Mouse (Mus musculus) right cerebral cortex, postnatal 10 days (tissue): ENCODE results near the gene Ssc5d.
"Not testable (repeated sequence)": the region's sequence is repeated elsewhere in the genome, so short reads cannot be mapped to it uniquely, and the experiment has no call there.

Experiments used
- DNase-seq, 2 experiments: peaks; one replicate each; pipeline ENCODE4 v3.0.0; 2021; ENCODE audit warnings: low spot score in 2 of 2

Ssc5d gene

DNA sequence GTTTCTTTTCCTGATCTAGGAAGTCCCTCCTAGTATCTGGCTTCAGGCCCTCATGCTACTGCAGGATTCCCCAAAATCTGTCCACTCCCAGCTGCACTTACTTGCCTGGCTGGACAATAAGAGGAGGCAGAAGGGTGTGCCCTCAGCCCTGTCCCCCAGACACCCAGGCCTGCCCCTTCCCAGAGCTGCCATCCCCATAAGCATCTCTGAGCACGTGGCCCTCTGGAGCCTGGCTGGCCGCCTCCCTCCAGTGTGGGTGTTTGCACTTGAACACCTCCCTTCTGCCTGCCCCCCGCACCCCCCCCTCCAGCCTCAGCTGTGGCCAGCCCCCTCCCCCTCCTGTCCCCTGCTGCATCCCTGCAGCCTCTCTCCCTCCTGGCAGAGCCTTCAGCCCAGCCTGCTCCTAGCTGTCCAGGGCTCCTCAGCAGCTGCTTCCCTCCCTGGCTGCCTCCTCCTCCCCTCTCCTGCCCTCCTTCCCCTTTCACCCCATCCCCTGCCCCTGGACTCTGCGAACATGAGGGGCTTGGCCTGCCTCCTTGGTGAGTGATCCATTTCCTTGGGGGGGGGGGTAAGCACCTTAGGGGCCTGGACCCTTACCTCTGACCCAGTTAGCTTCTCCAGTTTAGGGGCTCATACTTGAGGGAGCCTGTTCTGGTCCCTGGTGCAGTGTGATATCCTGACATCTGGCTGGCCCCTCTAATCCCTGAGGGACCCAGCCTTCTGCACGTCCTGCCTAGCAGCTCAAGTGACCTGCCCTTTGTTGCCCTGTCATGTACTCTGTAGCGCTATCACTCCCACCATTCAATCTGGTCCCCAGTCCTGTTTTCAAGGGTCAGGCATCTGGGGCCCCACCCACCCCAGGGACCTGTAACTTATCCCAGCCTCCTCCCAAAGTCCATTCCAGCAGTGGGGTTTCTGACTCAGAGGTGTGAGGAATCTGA is at the start of gene Ssc5d:
TSS of gene Ssc5d (plus strand) at position 345 of the 941 bp plus-strand sequence.
- DNase-seq, result peak; percentile 49 to 56

GRCm38 (mm10) chr7:4876753-4877221 is 48.8 kb upstream of the Ssc5d start, which contains the start of gene Isoc2a:
TSS of gene Isoc2a (plus strand) at chr7:4877153.
- peak; percentile 93 for DNase-seq

DNA sequence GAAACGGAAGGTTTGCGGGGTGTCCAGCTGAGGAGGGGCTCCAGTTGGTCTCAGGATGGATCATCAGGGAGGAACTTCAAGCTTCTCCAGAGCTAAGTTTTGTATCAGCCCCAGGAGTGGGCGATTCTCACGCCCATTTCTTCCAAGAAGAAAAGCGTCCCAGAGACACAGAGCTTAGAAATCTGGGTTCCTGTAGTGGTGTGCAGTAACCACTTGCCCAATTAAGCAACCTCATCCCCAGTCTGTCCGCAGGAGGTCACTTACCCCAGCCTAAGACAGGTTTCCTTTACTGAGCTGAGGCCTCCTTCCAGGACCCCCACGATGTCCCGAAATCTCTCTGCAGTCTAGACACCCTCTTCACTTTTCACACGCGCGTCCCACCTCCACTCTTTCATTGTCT is 48.4 kb upstream of the Ssc5d start:
- DNase-seq, result no peak

DNA sequence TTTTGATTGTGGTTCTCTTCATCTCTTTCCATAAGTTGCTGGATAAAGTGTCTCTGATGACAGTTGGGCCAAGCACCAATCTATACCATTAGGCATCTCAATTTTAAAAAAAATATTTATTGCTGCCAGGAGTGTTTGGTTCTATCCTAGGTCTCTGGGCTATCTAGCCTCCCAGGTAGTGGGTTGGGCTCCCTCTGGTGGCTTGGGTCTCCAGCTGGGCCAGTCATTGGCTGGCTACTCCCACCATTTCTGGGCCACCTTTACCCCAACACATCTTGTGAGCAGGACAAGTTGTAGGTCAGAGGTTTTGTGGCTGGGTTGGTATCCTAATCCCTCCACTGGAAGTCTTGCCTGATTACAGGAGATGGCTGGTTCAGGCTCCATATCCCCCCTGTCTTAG is 47.4 kb upstream of the Ssc5d start:
- DNase-seq, result no peak

- DNase-seq, result not testable (repeated sequence)
These were observed 46.5 kb upstream of the Ssc5d start for GRCm38 (mm10) chr7:4879036-4879435.

- DNase-seq, result no peak
These were observed 38.9 kb upstream of the Ssc5d start for GRCm38 (mm10) chr7:4886680-4887079.

GRCm38 (mm10) chr7:4895186-4895585 is 30.4 kb upstream of the Ssc5d start:
- no peak for DNase-seq

DNA sequence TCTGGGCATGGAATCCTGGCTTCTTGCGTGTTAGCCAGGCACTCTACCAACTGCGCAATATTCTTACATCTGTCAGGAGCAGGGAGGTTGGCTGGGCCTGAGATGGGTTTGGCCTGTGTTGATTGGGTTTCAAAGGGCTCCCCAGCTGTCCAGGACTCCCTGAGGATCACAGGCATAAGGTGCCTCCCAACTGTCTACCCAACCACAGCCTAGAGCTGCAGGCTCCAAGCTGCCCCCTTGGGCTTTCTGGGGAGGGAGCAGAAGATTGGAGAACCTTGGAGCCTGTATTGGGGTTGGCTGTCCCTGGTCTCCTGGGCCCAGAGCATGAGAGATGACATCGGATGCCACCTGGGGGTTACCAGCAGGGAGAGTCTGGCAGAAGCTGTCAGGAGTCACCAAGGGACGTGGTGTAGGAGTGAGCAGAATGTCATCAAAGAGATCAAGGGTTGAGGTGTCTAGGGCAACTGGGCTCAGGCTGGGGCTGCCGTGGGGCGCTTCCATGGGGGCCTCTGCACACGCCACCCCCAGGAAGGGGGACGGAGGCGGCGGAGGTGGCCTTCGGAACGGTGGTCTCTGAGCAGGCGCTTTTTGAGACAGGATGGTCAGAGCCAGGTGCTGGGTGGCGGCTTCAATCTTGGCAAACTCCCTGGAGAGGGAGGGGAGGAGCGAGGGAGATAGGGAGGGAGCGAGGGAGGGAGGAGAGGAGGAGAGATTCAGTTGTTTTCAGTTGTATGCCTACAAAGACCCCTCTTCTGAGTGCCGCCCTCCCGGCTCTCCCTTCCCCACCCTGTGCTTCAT is 26.5 kb upstream of the Ssc5d start:
- peak in 1 of 2 experiments; percentile 33 for DNase-seq

DNA sequence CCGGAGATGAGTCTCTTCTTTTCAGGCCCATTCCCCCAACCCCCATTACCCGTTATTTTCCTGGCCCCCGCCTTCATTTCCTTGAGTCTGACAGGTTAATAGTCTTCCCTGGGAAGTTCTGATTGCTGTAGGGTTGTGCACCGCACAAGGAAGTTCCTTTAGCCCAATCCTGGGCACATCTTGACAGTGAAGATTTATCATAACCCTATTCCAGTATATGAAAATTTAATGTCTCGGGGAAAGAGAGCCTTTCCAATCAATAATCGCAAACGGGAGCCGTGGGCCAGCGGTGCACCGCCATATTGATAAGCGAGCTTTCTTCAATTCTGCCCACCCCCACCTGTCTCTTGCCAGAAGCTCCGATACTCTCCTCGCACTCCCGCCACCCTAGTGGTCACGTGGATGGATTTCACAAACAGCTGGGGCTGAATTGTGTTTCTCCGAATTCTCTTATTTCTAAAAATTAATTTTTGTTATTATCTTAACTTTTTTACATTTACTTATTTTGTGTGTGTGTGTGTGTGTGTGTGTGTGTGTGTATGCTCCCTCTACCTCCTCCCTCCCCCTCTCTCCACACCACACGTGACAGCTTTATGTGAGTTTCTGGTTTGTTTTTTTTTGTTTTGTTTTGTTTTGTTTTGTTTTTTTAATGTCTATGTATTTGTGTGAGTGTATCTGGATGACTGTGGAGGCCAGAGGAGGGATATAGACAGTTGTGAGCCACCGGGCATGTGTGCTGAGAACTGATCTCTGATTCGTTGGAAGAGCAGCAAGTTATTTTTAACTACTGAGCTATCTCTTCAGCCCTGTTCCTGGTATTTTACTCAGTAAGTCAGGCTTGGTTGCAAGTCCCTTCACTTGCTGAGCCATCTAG is 25.7 kb upstream of the Ssc5d start:
- DNase-seq, result peak in 1 of 2 experiments; percentile 48

- peak in 1 of 2 experiments; percentile 17 for DNase-seq
These were observed 25.1 kb upstream of the Ssc5d start for GRCm38 (mm10) chr7:4900523-4900851.

GRCm38 (mm10) chr7:4901171-4901570 is 24.4 kb upstream of the Ssc5d start:
- DNase-seq, result peak in 1 of 2 experiments; percentile 48

GRCm38 (mm10) chr7:4902404-4902803 is 23.2 kb upstream of the Ssc5d start:
- peak in 1 of 2 experiments; percentile 9 for DNase-seq

GRCm38 (mm10) chr7:4906466-4906950 is 19.1 kb upstream of the Ssc5d start, which contains the start of gene Gm36210:
TSS of gene Gm36210 (minus strand) at chr7:4906516.
- DNase-seq, result no peak

DNA sequence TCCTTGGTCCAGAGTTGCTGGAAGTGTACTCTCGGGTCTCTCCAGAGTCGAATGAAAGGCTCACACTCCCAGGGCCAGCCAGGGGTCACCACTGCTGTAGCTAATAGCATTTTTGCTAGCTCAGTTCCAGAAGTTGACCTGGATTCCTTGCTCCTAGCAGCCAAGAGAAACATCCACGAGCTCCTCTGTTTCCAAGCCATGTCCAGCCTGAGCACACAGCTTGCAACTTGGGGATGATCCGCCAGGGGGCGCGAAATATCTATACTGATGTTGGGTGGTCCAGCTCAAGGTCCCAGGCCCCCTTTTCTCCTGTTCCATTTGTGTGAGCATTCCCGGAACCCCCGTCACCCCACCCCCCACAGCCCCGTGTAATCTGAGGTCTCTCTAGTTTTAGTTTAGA is 14.0 kb upstream of the Ssc5d start:
- peak; percentile 61 to 75 for DNase-seq

GRCm38 (mm10) chr7:4912248-4912647 is 13.3 kb upstream of the Ssc5d start:
- DNase-seq, result no peak

DNA sequence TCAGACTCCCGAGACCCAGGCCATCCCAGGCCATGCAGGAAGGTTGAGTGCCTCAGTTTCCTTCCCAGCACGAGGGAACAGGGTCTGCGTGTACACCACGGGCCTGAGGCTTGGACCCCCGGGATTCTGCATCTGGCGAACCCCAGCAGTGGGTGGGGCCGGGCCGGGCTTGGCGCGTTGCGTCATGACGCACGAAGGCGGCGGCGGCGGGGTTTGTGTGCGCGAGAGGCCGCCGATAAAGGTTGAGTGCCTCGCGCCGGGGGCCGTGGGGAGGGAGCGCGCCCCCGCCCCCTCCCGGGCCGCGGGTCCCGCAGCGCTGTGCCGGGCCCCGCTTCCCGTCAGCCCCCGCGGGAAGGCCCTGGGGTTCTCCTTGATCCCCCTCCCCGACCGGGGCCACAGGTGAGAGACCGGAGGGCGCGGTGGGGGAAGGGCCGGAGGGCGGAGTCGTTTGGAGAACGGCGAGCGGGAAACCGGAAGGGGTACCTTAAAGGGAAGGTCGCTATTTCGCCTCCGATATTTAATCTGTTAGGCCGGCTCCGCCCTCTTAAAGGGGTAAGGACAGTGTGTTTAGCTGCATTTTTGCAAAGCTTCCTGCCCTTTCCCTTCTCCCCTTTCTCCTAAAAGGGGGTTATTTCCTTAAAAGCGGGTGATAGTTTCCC is 10.4 kb upstream of the Ssc5d start, which contains the start of gene Zfp628:
TSS of gene Zfp628 (plus strand) at position 211 of the 659 bp plus-strand sequence.
- DNase-seq, result peak; percentile 95 to 96

DNA sequence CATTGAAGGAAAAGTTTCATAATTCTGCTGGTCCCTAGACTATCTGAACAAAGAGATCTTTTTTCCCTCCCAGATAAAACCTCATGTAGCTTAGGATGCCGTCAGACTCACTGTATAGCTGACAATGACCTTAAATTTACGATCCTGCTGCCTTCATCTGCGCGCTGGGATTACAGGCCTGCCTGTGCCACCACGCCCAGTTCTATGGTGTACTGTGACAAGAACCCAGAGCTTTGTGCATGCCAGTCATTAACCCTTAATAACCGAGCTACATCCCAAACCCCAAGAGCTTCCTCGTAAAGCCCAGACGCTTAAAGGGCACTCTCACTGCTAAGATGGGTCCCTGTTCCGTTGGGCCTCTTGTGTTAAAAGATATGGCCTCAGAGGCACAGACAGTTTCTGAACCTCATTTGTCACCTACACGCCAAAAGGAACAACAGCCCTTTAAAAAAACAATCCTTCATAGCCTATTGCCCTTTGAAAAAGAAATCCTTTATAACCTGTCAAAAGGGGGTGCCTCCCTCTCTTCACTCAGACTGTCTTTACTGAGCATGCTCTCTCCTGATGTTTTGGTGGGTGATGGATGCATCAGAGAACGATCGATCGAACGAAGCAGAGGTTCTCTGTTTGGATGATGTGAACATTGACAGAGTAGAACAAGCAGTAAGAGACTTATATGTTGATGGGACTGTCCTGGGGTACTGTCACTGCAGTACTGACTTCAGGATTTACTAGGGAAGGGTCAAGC is 9.7 kb upstream of the Ssc5d start:
- peak in 1 of 2 experiments; percentile 55 for DNase-seq

GRCm38 (mm10) chr7:4917494-4917893 is 8.1 kb upstream of the Ssc5d start:
- DNase-seq, result no peak

DNA sequence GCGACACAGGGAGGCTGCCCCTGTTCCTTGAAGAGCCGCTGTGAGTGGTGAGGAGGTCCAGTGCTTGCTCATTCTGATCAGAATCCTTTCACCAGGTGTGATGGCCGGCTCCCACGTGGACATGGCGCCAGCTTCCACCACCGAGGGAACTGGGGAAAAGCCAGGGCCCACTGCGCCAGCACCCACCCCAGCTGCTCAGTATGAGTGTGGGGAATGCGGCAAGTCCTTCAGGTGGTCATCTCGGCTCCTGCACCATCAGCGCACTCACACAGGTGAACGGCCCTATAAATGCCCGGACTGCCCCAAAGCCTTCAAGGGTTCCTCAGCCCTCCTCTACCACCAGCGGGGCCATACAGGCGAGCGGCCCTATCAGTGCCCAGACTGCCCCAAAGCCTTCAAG is 6.9 kb upstream of the Ssc5d start:
- no peak for DNase-seq

GRCm38 (mm10) chr7:4919096-4919495 is 6.5 kb upstream of the Ssc5d start:
- DNase-seq, result no peak
